Mouse (Mus musculus): ENCODE data around the gene 1110051M20Rik.

GRCm38 (mm10) chr2:91470055-91470647, 25.6 kb upstream of the 1110051M20Rik start:
- no peak for TF ChIP-seq POLR2A (IDR thresholded peaks at IDR 0.05; ENCODE audit: borderline replicate concordance, insufficient read depth, low read length)
- no peak for TF ChIP-seq CTCF (IDR thresholded peaks at IDR 0.05; ENCODE audit: borderline replicate concordance, insufficient read depth, low read depth, low read length)

Data from cerebellum, adult 2 months (tissue).